Mouse (Mus musculus): ENCODE data around the gene Lamtor4. TPM values are rescaled to one million over a fixed set of nuclear protein-coding genes. Genes with fewer than 3 reads are reported as not detected.

Gene Lamtor4
- 70.5 TPM for polyA plus RNA-seq (2014; fragmentation: Illumina TruSeq; extraction: RNeasy Lipid Tissue Mini Kit (QIAGEN cat#74804); ENCODE audit: low read depth, low replicate concordance)

GRCm38 (mm10) chr5:138255353-138256093 is at the start of gene Lamtor4:
Lamtor4 (plus strand) TSS chr5:138255482.

GRCm38 (mm10) chr5:138225700-138226099 is 29.6 kb upstream of the Lamtor4 start, which contains the start of gene Nxpe5:
Nxpe5 (plus strand) TSS chr5:138225898.

GRCm38 (mm10) chr5:138263260-138264206 is 8.3 kb downstream of the Lamtor4 start, which contains the start of gene BC037034:
BC037034 (minus strand) TSS chr5:138264033.

GRCm38 (mm10) chr5:138272409-138272923 is 17.2 kb downstream of the Lamtor4 start, which contains the start of gene Gal3st4:
Gal3st4 (minus strand) TSS chr5:138272840.

GRCm38 (mm10) chr5:138279585-138280424 is 24.5 kb downstream of the Lamtor4 start, which contains the start of the genes Gm43720, Gpc2 and Stag3:
Gm43720 (minus strand) TSS chr5:138279958.
Gpc2 (minus strand) TSS chr5:138280005.
Stag3 (plus strand) TSS chr5:138280240.

Other genes starting within 250 kb of the Lamtor4 start
- not detected for gene Smok3a, start 234.2 kb upstream of the Lamtor4 start, polyA plus RNA-seq (2014; fragmentation: Illumina TruSeq; extraction: RNeasy Lipid Tissue Mini Kit (QIAGEN cat#74804); ENCODE audit: low read depth, low replicate concordance)
- not detected for gene Smok3b, start 234.1 kb upstream of the Lamtor4 start, polyA plus RNA-seq (2014; fragmentation: Illumina TruSeq; extraction: RNeasy Lipid Tissue Mini Kit (QIAGEN cat#74804); ENCODE audit: low read depth, low replicate concordance)
- not detected for gene Smok3c, start 202.3 kb upstream of the Lamtor4 start, polyA plus RNA-seq (2014; fragmentation: Illumina TruSeq; extraction: RNeasy Lipid Tissue Mini Kit (QIAGEN cat#74804); ENCODE audit: low read depth, low replicate concordance)
- gene Zkscan1, start 170.4 kb upstream of the Lamtor4 start, polyA plus RNA-seq (2014; fragmentation: Illumina TruSeq; extraction: RNeasy Lipid Tissue Mini Kit (QIAGEN cat#74804); ENCODE audit: low read depth, low replicate concordance) = 6.7 TPM
- 16.7 TPM for gene Zscan21, start 138.6 kb upstream of the Lamtor4 start, polyA plus RNA-seq (2014; fragmentation: Illumina TruSeq; extraction: RNeasy Lipid Tissue Mini Kit (QIAGEN cat#74804); ENCODE audit: low read depth, low replicate concordance)
- 3.8 TPM for gene Zfp113, start 99.7 kb upstream of the Lamtor4 start, polyA plus RNA-seq (2014; fragmentation: Illumina TruSeq; extraction: RNeasy Lipid Tissue Mini Kit (QIAGEN cat#74804); ENCODE audit: low read depth, low replicate concordance)
- 160 TPM for gene Cops6, start 94.4 kb upstream of the Lamtor4 start, polyA plus RNA-seq (2014; fragmentation: Illumina TruSeq; extraction: RNeasy Lipid Tissue Mini Kit (QIAGEN cat#74804); ENCODE audit: low read depth, low replicate concordance)
- gene Ap4m1, start 83.5 kb upstream of the Lamtor4 start, polyA plus RNA-seq (2014; fragmentation: Illumina TruSeq; extraction: RNeasy Lipid Tissue Mini Kit (QIAGEN cat#74804); ENCODE audit: low read depth, low replicate concordance) = 13.0 TPM
- 14.8 TPM for gene Mcm7, start 83.1 kb upstream of the Lamtor4 start, polyA plus RNA-seq (2014; fragmentation: Illumina TruSeq; extraction: RNeasy Lipid Tissue Mini Kit (QIAGEN cat#74804); ENCODE audit: low read depth, low replicate concordance)
- 41.9 TPM for gene Taf6, start 68.0 kb upstream of the Lamtor4 start, polyA plus RNA-seq (2014; fragmentation: Illumina TruSeq; extraction: RNeasy Lipid Tissue Mini Kit (QIAGEN cat#74804); ENCODE audit: low read depth, low replicate concordance)
- gene Cnpy4, start 68.0 kb upstream of the Lamtor4 start, polyA plus RNA-seq (2014; fragmentation: Illumina TruSeq; extraction: RNeasy Lipid Tissue Mini Kit (QIAGEN cat#74804); ENCODE audit: low read depth, low replicate concordance) = 6.7 TPM
- 1.7 TPM for gene Mblac1, start 61.2 kb upstream of the Lamtor4 start, polyA plus RNA-seq (2014; fragmentation: Illumina TruSeq; extraction: RNeasy Lipid Tissue Mini Kit (QIAGEN cat#74804); ENCODE audit: low read depth, low replicate concordance)
- 0.24 TPM for gene Nxpe5, start 29.6 kb upstream of the Lamtor4 start, polyA plus RNA-seq (2014; fragmentation: Illumina TruSeq; extraction: RNeasy Lipid Tissue Mini Kit (QIAGEN cat#74804); ENCODE audit: low read depth, low replicate concordance)
- gene BC037034, start 8.6 kb downstream of the Lamtor4 start, polyA plus RNA-seq (2014; fragmentation: Illumina TruSeq; extraction: RNeasy Lipid Tissue Mini Kit (QIAGEN cat#74804); ENCODE audit: low read depth, low replicate concordance) = 7.1 TPM
- not detected for gene Gal3st4, start 17.4 kb downstream of the Lamtor4 start, polyA plus RNA-seq (2014; fragmentation: Illumina TruSeq; extraction: RNeasy Lipid Tissue Mini Kit (QIAGEN cat#74804); ENCODE audit: low read depth, low replicate concordance)
- 0.18 TPM for gene Gm43720, start 24.5 kb downstream of the Lamtor4 start, polyA plus RNA-seq (2014; fragmentation: Illumina TruSeq; extraction: RNeasy Lipid Tissue Mini Kit (QIAGEN cat#74804); ENCODE audit: low read depth, low replicate concordance)
- gene Gpc2, start 24.5 kb downstream of the Lamtor4 start, polyA plus RNA-seq (2014; fragmentation: Illumina TruSeq; extraction: RNeasy Lipid Tissue Mini Kit (QIAGEN cat#74804); ENCODE audit: low read depth, low replicate concordance) = 0.63 TPM
- gene Stag3, start 24.8 kb downstream of the Lamtor4 start, polyA plus RNA-seq (2014; fragmentation: Illumina TruSeq; extraction: RNeasy Lipid Tissue Mini Kit (QIAGEN cat#74804); ENCODE audit: low read depth, low replicate concordance) = 0.34 TPM
- gene Pvrig, start 86.5 kb downstream of the Lamtor4 start, polyA plus RNA-seq (2014; fragmentation: Illumina TruSeq; extraction: RNeasy Lipid Tissue Mini Kit (QIAGEN cat#74804); ENCODE audit: low read depth, low replicate concordance) = not detected
- 4.1 TPM for gene Zfp157, start 186.0 kb downstream of the Lamtor4 start, polyA plus RNA-seq (2014; fragmentation: Illumina TruSeq; extraction: RNeasy Lipid Tissue Mini Kit (QIAGEN cat#74804); ENCODE audit: low read depth, low replicate concordance)